ENCODE assay signal across 17 mouse cellular contexts in genomic region chr5:119830611-119831010, GRCm38 (mm10). TPM values are rescaled to one million over a fixed set of nuclear protein-coding genes. Genes with fewer than 3 reads are reported as not detected.
DNase-seq lines count a peak whose midpoint lies in the region; ATAC-seq and TF ChIP-seq lines count a peak whose summit lies in the region.
"Had no signal": no experiment of that assay in that cellular context is flagged by ENCODE, and none has a peak within 500 bp of the region (broad histone marks: within the 10 kb centered on the region; RNA-seq: fewer than 3 reads in every experiment).

No protein-coding gene starts in this region.

- TF ChIP-seq EP300 in lung, postnatal 0 days (IDR thresholded peaks at IDR 0.05) = no peak
- TF ChIP-seq EP300 in liver, postnatal 0 days (IDR thresholded peaks at IDR 0.05; ENCODE audit: low read depth) = no peak

- H3K9me3 ChIP-seq in heart, embryonic 16.5 days (replicated peaks; ENCODE audit: control insufficient read depth, low read length) = no peaks in the 10 kb centered on the region
- H3K9me3 ChIP-seq in lung, postnatal 0 days (ENCODE audit: low read length) = no peaks in the 10 kb centered on the region
- no peaks in the 10 kb centered on the region for H3K9me3 ChIP-seq in liver, postnatal 0 days (ENCODE audit: low read length)
- no peaks in the 10 kb centered on the region for H3K9me3 ChIP-seq in forebrain, postnatal 0 days (ENCODE audit: low read length)
- H3K9me3 ChIP-seq: embryonic facial prominence, embryonic 15.5 days; forebrain, embryonic 13.5 days; hindbrain, embryonic 13.5 days; liver, embryonic 13.5 days; midbrain, embryonic 12.5 days had no signal

- TF ChIP-seq CTCF in lung, postnatal 0 days (IDR thresholded peaks at IDR 0.05) = no peak
- TF ChIP-seq CTCF in liver, postnatal 0 days (IDR thresholded peaks at IDR 0.05; ENCODE audit: low read depth) = no peak
- TF ChIP-seq CTCF in forebrain, postnatal 0 days (IDR thresholded peaks at IDR 0.05; ENCODE audit: low read depth) = no peak

- peak overlapping the region; percentile 56 for H3K4me3 ChIP-seq in heart, embryonic 16.5 days (ENCODE audit: low read length)
- peak overlapping the region; percentile 58 for H3K4me3 ChIP-seq in lung, postnatal 0 days (ENCODE audit: low read depth, low read length)
- H3K4me3 ChIP-seq in liver, postnatal 0 days (ENCODE audit: low read depth, low read length) = peak overlapping the region; percentile 44; the same call in 1 of the 2 replicates
- H3K4me3 ChIP-seq in forebrain, postnatal 0 days (ENCODE audit: low read depth, low read length) = no peak overlapping the region
- H3K4me3 ChIP-seq: forebrain, embryonic 13.5 days; hindbrain, embryonic 13.5 days; midbrain, embryonic 12.5 days had no signal

- peak overlapping the region; percentile 82 for H3K27ac ChIP-seq in heart, embryonic 16.5 days (ENCODE audit: low read length)
- H3K27ac ChIP-seq in lung, postnatal 0 days (ENCODE audit: low read length) = peak overlapping the region; percentile 87
- no peak overlapping the region for H3K27ac ChIP-seq in liver, postnatal 0 days (ENCODE audit: low read depth)
- no peak overlapping the region for H3K27ac ChIP-seq in forebrain, postnatal 0 days (ENCODE audit: low read depth, low read length)
- H3K27ac ChIP-seq: embryonic facial prominence, embryonic 15.5 days; forebrain, embryonic 13.5 days; hindbrain, embryonic 13.5 days; liver, embryonic 13.5 days; midbrain, embryonic 12.5 days had no signal

- peaks cover 6% of the 10 kb centered on the region for H3K27me3 ChIP-seq in heart, embryonic 16.5 days (ENCODE audit: control insufficient read depth, insufficient read depth, low read length)
- H3K27me3 ChIP-seq in lung, postnatal 0 days (replicated peaks; ENCODE audit: insufficient read depth, low read length) = peaks cover 10% of the 10 kb centered on the region; the same call in 1 of the 2 replicates
- peaks cover 72% of the 10 kb centered on the region for H3K27me3 ChIP-seq in liver, postnatal 0 days (ENCODE audit: insufficient read depth, low read length)
- H3K27me3 ChIP-seq in forebrain, postnatal 0 days (ENCODE audit: insufficient read depth, low read length) = peaks cover 60% of the 10 kb centered on the region
- H3K27me3 ChIP-seq: CH12.LX had no signal

- 22% methylated on average over 8 of the region's 8 CpGs for WGBS in heart, embryonic 16.5 days
- WGBS in lung, postnatal 0 days = 11% methylated on average over 8 of the region's 8 CpGs
- whole genome bisulfite sequencing in liver, postnatal 0 days (ENCODE audit: insufficient replicate concordance) = 10% methylated on average over 8 of the region's 8 CpGs
- WGBS in forebrain, postnatal 0 days = 4% methylated on average over 8 of the region's 8 CpGs

- no peaks in the 10 kb centered on the region for H3K36me3 ChIP-seq in heart, embryonic 16.5 days (ENCODE audit: control insufficient read depth, insufficient read depth)
- no peaks in the 10 kb centered on the region for H3K36me3 ChIP-seq in lung, postnatal 0 days (ENCODE audit: insufficient read depth, low read length)
- no peaks in the 10 kb centered on the region for H3K36me3 ChIP-seq in liver, postnatal 0 days (replicated peaks; ENCODE audit: insufficient read depth, low read length)
- H3K36me3 ChIP-seq in forebrain, postnatal 0 days (ENCODE audit: insufficient read depth) = no peaks in the 10 kb centered on the region
- H3K36me3 ChIP-seq: embryonic facial prominence, embryonic 15.5 days; hindbrain, embryonic 13.5 days; liver, embryonic 13.5 days; midbrain, embryonic 12.5 days had no signal

- ATAC-seq in heart, embryonic 16.5 days (replicated peaks; ENCODE audit: extremely low read depth, insufficient read depth, low FRiP score) = no peak
- ATAC-seq in lung, postnatal 0 days = no peak
- no peak for ATAC-seq in liver, postnatal 0 days
- ATAC-seq in forebrain, postnatal 0 days = no peak
- ATAC-seq: activated CD4-positive, CD25-positive, alpha-beta regulatory T cell, adult 4 months; forebrain, embryonic 13.5 days had no signal

- DNase-seq in embryo, embryonic 10.5 days (ENCODE audit: low spot score) = peak; percentile 14
- no peak for DNase-seq in embryo, embryonic 11 days
- DNase-seq in heart, postnatal 10 days = no peak
- no peak for DNase-seq in lung, postnatal 0 days (ENCODE audit: low spot score)
- DNase-seq in lung, postnatal 14 days = no peak
- DNase-seq in liver, postnatal 0 days = no peak
- no peak for DNase-seq in forebrain, postnatal 0 days
- DNase-seq: cerebellum, postnatal 36 days; liver, embryonic 13.5 days had no signal

- intact Hi-C loops in heart, postnatal 10 days (cut with DNase I) = no loop called here

- peak overlapping the region; percentile 89 for H3K9ac ChIP-seq in heart, embryonic 16.5 days (ENCODE audit: low read length)
- H3K9ac ChIP-seq in lung, postnatal 0 days (replicated peaks; ENCODE audit: low read depth) = peak overlapping the region; percentile 71
- no peak overlapping the region for H3K9ac ChIP-seq in liver, postnatal 0 days (replicated peaks)
- H3K9ac ChIP-seq in forebrain, postnatal 0 days = no peak overlapping the region
- H3K9ac ChIP-seq: embryonic facial prominence, embryonic 15.5 days; forebrain, embryonic 13.5 days; hindbrain, embryonic 13.5 days; liver, embryonic 13.5 days; midbrain, embryonic 12.5 days had no signal

- H3K4me2 ChIP-seq in heart, embryonic 16.5 days (ENCODE audit: low read depth, low read length) = peak overlapping the region; percentile 73
- peak overlapping the region; percentile 67 for H3K4me2 ChIP-seq in lung, postnatal 0 days (replicated peaks; ENCODE audit: low read depth, low read length)
- H3K4me2 ChIP-seq in liver, postnatal 0 days (ENCODE audit: low read depth, low read length) = peak overlapping the region; percentile 71; the same call in 1 of the 2 replicates
- H3K4me2 ChIP-seq in forebrain, postnatal 0 days (ENCODE audit: low read depth) = no peak overlapping the region
- H3K4me2 ChIP-seq: hindbrain, embryonic 13.5 days; midbrain, embryonic 12.5 days had no signal

- peaks cover 13% of the 10 kb centered on the region for H3K4me1 ChIP-seq in heart, embryonic 16.5 days (ENCODE audit: control insufficient read depth, insufficient read depth, low read length)
- no peaks in the 10 kb centered on the region for H3K4me1 ChIP-seq in lung, postnatal 0 days (ENCODE audit: insufficient read depth, low read depth, low read length)
- no peaks in the 10 kb centered on the region; the same call in 1 of the 2 replicates for H3K4me1 ChIP-seq in liver, postnatal 0 days (ENCODE audit: insufficient read depth)
- H3K4me1 ChIP-seq in forebrain, postnatal 0 days (ENCODE audit: insufficient read depth) = no peaks in the 10 kb centered on the region
- H3K4me1 ChIP-seq: hindbrain, embryonic 13.5 days had no signal

RNA-seq across cellular contexts. Expression of gene Tbx5, which starts 1.9 kb away (rescaled TPM):
- 30.5 and 36.3 TPM in 2 replicates for polyA plus RNA-seq in heart, embryonic 16.5 days (2015; fragmentation: Nextera tagmentation; extraction: Ambion mirVana)
- 10 to 100 TPM; 28.0 to 32.2 TPM for total RNA-seq in heart, postnatal 10 days (2021)
- 25.3 and 26.7 TPM in 2 replicates for polyA plus RNA-seq in lung, postnatal 0 days (2015; fragmentation: Nextera tagmentation; extraction: Ambion mirVana)
- polyA plus RNA-seq in liver, postnatal 0 days (2015; fragmentation: Nextera tagmentation; extraction: Ambion mirVana) = not detected in 2 replicates
- total RNA-seq in forebrain, postnatal 0 days (2014; rRNA removed) = 0.10 TPM in 1 of 2 replicates, not detected in the other
- polyA plus RNA-seq in forebrain, postnatal 0 days (2015; fragmentation: Nextera tagmentation; extraction: Ambion mirVana) = not detected in 2 replicates
- total RNA-seq: CH12.LX; left cerebral cortex, adult 18-20 months had no signal
- polyA plus RNA-seq: activated CD4-positive, CD25-positive, alpha-beta regulatory T cell, adult 4 months; hindbrain, embryonic 13.5 days had no signal

Comparison
In these comparisons a context has a peak if more than half of its experiments do, and no peak if none do; other contexts are left out.
1. H3K27ac ChIP-seq: peak in heart, embryonic 16.5 days (single experiment) and lung, postnatal 0 days (single experiment); none in liver, postnatal 0 days (single experiment) and forebrain, postnatal 0 days (single experiment).
2. H3K9ac ChIP-seq: peak in heart, embryonic 16.5 days (single experiment) and lung, postnatal 0 days (single experiment); none in liver, postnatal 0 days (single experiment) and forebrain, postnatal 0 days (single experiment).
3. RNA of gene Tbx5, which starts 1.9 kb away (polyA plus RNA-seq): 30.5 to 36.3 TPM in heart, embryonic 16.5 days and 25.3 to 26.7 TPM in lung, postnatal 0 days; not detected in liver, postnatal 0 days and not detected in forebrain, postnatal 0 days; every median in the first group is over 10 times any median in the second.